Mouse (Mus musculus) brain, embryonic 18.5 days (tissue): ENCODE measurements around the gene Ppp1r11.
"Not testable (repeated sequence)": the region's sequence is repeated elsewhere in the genome, so short reads cannot be mapped to it uniquely, and the experiment has no call there.

Experiments used
- DNase-seq: peaks from one replicate; pipeline ENCODE4 v3.0.0-alpha.2; 2012; ENCODE audit warnings: low read depth, low spot score

Gene Ppp1r11

DNA sequence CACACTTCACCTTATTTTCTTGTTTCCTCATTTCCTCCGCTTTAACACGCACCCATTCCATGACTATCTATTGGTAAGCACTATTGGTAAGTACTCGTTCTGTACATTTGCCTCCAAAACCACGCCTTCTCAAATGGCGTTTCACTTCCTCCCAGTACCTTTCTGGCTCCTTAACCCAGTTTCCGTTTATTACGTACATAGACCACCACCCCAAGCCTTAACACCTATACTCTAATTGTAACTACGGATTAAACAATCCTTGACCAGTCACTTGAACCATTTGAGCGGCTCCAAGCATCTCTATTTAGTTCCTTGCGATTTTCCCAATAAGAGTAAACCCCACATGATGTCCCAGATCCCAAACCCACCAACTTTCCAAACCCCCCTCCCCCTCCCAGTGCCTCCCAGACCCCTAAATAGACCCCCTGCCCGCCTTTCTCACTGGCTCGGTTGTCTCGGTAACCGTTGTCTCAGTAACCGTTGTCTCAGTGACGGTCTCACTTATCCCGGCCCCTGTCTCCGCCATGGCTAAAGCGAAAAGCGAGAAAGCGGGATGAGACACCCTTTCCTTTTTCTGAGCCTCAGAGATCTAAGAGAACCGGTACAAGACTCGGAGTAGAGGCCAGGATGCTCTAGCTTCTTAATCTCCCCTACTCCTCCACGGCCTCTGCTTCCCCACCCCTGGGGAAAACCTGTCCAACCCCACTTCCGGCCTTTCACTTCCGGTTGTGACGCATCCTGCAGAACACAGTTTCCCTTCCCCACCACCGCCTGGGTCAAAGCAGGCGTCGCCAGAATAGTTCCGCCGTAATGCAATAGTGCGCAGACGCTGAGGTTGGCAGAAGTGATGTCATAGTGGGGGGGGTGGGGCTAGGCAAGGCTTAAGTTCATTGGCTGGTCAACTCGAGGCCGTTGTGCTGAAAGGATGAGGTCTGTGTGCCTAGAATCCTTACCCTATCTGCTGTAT lies at the start of gene Ppp1r11:
Ppp1r11 (minus strand) TSS at position 761 of the 967 bp plus-strand sequence.
- peak; percentile 99 for DNase-seq

DNA sequence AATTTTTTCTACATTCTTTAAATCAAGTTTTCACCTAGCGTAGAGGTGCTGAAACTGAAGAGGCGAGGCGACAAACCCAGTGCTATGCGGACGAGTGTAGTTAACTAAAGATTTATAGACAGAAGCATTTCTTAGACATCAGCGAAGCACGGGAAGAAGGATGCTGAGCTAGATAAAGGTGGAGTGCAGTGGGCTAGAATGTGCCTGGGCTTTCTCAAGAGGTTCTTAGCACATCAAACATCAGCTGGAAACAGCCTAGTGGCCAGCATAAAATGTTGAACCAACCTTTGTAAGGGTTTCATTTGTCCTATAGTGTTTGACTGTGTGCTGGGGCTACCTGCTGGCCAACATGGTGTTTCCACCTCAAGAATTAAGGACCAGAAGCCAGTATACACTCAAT lies 49.3 kb upstream of the Ppp1r11 start, which contains the start of gene Zfp57:
Zfp57 (plus strand) TSS at position 301 of the 400 bp plus-strand sequence.
- no peak for DNase-seq

DNA sequence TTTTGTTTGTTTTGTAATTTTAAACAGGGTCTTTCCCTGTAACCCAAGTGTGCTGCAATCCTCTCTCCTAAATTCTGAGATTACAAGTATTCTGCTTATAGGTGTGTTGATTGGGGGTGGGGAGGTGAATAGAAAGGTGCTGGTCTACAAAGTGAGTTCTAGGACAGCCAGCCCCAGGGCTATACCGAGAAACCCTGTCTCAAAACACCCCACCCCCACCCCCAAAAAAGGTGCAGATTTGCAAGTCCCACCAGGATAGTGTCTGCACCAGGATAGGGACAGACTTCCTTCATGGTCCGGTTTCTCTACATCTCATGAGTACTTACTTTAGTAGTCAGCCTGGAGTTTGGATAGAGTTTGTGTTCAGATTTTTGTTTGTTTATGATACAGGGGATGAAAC lies 46.9 kb upstream of the Ppp1r11 start:
- no peak for DNase-seq

DNA sequence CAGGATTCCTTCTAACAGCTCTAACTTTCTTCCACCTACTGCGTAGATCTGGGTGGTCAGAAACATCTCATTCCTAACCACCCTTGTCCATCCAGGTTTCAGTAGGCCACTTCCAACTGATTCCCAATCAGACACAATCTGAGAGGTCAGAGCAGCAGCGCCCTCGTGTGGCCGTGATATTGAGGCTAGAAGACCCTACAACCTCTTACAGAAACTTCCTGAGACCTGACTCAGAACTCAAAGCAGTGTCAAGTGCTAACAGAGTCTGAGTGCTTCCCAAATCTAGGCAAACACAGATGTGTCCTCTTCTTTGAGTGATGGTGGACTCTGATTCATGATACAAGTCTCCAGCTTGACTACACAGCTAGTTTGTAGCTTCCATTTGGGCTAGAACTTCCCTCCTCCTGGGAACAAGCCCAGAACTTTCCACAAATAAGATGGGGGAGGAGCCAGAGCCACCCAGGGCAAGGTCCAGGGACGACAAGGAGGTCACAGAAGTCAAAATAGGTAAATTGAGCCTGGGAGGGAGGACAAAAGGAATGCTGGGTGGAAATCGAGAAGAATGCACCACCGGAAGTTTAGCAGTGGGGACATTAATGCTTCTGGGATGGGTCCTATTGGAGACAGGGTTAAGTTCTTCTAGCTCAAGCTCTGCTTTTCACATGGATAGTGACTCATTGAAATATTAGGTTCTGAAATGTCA lies 45.6 kb upstream of the Ppp1r11 start:
- peak; percentile 12 for DNase-seq

DNA sequence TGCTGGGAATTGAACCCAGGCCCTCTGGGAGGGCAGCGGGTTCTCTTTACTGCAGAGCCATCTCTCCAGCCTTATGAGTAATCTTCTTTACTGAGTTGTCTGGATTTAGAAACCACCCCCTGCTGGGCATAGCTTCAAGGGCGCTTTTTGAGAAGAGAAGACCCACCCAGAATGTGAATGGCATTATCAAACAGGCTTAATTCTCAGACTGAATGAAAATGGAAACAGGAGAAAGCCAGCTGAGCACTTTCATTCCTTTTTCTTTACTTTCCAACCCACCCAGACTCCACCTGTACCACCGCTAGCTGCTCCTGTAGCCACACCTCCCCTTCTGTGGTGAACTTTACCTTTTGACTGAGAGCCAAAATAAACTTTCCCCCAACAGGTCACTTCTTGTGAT lies 43.9 kb upstream of the Ppp1r11 start:
- no peak for DNase-seq

DNA sequence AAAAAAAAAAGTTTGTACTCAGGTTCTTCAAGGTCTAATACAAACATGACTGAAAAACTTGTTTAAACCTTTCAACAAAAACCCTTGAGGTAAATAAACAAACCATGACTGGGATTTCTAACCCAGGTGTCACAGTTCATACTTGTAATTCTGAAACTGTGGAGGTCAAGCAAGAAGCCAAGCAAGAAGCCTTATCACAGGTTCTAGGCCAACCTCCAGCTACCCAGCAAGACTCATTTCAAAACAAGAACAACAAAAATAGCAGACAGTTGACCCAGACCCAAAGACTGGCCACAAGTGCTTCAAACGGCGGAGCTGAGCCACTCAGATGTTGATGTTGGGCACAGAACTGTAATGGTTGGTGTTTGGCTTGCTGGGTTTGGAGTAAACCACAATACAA lies 43.0 kb upstream of the Ppp1r11 start:
- DNase-seq, result no peak

DNA sequence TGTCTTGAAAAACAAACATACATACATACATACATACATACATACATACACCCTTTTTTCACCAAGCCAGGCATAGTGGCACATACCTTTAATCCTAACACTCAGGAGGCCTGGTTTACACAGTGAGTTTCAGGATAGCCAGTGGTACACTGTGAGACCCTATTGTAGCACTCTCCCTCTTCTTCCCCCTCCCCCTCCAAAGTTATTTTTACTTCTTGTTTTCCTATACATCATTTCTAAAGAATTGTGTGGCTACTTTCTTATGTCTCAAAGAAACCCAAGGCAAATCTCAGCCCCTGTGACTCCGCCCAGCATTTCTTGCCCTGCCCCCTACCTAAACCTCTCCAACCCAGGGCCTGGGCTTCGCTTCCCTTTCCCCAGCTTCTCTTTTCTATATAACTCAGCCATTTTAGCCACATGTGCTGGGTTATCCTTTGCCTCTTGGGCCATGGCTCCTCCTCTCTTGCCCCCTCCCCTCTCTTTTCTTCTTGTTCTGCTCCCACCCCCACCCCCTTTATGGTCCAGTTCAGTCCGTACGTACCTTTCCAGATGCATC lies 42.3 kb upstream of the Ppp1r11 start:
- DNase-seq, result no peak

DNA sequence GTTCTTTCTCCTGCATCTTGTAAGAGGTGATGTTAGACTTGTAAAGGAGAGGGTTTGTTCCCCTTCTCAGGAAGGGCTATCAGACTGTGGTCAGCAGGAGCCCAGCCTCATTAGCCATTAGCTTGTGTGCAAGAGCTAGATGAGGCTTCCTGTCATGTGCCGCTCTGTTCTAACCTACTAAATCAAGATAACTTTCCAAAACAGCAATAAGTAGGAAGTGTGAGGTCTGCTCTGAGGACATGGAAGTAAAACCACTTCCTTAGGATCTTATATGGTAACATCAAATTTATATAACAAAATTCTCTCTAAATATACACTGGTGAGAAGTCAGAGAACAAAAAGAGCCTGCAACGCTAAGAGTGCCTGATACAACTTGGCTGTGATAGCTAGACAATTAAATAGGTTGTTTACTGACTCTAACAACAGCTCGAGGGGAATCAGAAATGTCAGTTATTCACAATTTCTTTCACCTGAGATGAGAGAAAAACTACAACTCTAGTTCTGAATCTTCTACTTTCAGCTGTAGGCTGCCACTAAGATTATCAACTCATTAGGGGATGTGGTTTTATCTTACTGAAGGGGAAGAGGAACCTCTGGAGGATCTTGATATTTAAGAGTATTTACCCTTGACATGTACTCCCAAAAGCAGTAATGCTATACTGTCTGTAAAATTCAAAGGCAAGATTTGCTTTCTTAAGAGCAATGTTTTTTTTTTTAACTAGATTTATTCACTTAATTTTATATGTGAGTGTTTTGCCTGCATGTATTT lies 41.0 kb upstream of the Ppp1r11 start:
- DNase-seq, result no peak

DNA sequence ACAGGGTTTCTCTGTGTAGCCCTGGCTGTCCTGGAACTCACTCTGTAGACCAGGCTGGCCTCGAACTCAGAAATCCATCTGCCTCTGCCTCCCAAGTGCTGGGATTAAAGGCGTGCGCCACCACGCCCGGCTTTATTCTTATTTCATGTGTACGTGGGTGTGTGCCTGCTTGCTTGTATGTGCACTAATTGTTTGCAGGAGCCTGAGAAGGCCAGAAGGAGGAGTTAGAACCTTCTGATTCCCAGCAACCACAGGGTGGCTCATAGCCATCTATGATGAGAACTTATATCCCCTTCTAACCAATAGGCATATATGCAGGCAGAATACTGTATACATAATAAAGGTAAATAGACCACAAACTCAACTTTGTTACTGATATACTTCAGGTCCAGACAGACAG lies 39.1 kb upstream of the Ppp1r11 start:
- DNase-seq, result not testable (repeated sequence)

DNA sequence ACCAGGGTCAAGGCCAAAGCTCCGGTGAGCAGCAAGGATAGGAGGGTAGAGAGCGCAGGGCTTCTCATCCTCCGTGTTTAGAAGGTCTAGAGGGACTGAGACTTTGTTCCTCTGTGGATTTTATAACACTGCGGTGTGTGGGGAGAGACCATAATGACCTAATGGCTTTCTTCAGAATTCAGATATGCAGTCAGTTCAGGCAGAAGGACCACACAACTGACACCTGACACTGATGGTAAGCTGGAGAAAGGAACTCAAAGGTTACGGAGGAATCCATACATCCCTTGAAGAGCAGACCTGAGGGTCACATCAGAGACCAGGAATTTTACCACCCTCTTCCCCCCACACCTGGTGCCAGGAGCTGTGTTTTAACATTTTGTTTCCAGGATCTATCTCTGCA lies 37.9 kb upstream of the Ppp1r11 start, which contains the start of gene H2-M5:
H2-M5 (minus strand) TSS at position 101 of the 400 bp plus-strand sequence.
- DNase-seq, result no peak

DNA sequence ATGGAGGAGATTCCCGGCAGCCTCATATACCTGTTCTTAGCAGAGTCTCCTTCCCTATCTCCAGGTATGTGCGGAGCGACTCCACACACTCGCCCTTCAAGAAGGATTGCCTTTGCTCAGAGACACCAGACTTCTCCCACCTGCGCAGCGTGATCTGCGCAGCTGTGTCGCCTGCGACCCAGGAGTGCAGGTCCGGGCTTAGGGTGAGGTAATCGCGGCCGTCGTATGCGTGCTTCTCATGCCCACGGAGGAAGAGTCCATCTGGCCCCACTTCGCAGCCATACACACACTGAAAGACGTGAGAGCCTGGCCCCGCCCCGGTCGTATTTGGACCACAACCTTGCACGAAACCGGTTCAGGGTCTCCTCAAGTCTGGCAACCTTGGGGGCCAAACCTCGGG lies 36.9 kb upstream of the Ppp1r11 start:
- DNase-seq, result no peak

DNA sequence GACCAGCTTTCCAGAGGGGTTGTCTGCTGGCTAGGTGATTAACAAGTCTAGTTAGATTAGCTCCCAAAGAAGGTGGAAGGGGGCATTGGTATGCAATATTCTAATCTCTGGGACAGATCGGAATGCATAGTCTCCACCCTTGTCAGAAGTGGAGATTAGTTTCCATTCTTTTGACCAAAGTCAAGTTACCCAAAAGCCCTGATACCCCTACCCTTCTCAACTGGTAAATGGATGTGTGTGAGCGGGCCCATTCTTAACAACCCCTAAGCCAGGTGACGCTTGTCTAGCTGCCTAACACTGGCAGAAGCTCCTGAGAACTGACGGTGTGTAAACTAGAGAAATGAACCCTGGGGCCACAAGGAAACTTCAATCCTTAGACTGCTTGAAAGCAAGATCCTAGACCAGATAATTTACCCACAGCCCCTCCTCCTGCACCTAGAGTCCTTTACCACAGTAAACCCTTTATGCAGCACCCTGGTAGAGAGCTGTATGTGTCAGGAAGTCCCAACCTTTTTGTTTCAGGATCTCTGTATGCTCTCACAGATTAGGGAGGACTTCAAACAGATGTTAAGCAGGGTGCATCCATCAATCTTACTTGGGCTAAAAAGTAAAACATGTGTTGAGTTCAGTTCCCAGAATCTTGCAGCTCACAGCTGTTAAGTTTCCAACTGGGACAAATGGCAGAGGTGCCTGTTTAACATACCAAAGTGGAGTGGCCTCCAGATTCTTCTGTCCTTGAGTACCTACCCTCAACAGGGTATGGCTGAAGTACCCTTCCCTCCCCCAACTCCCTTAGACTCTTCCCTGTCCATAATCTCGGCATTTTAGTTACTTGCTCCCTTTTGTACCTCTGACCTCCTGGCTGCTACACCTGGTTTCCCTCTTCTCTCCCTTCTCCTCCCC lies 31.0 kb upstream of the Ppp1r11 start:
- DNase-seq, result no peak

DNA sequence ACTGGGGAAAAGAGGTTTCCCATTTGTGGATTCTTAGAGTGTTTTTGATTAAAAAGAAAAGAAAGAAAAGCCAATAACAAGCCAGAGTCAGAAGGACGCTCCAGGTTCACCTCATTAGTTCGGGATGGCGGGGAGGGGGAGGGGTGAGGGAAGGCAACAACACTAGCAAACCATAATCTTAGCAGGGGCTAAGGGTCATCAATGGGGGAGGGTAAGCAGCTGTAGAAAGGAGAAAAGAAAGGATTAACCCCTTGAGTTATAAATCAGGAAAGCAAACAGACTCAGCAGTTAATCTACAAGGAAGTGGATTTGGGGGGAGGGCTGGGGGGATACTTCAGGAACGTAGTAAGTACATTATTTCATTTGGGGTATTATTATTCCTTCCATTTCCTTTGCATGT lies 30.3 kb upstream of the Ppp1r11 start:
- no peak for DNase-seq

DNA sequence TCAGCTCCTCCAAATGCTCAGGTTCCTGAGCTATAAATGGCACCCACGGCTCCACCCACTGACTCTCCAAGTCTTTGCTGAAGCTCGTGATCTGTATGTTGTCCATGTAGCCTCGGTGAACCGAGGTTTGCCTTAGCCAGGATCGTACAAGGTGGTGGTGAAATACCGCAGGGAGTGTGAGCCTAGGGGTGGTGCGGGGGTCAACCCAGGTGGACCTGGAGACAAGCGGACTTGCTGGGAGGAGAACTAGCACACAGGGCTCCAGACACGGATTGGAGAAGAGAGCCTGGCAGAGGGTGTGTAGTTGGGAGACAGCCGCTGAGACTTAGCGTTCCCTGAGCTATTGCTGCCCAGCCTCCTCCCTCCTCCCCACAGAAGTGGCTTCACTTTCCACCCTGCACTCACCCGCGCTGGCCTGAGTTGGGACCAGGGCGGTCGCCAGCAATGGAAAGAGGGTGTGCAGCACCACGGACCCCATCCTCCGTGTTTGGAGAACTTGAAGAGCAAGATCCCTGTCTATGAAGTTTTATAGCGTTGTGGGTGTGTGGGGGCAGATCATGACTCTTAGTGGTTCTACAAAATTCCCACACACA lies 29.8 kb upstream of the Ppp1r11 start, which contains the start of gene 2410137M14Rik:
2410137M14Rik (minus strand) TSS at position 17 of the 593 bp plus-strand sequence.
- DNase-seq, result no peak

DNA sequence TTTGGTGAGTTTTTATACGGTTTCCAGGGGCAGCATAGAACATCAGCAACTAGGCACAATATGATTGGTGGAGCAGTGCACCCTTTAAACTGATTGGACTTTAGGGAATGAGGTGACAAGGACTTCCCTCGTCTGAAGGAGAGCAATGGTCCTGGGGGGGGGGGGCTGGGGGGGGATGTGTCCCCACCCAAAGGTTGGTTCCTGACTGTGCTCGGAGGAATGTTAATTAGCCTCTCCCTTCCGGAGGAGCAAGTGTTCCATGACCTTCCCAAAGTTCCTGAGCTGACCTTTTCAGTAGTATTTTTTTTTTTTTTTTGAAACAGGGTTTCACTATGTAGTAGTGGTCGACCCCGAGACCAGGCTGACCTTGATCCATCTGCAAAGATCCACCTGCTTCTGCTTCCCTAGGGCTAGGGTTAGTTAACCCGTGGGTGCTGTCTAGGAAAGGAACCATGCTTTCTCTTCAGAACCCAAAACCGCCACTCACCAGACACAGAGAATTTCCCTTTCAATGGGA lies 21.8 kb upstream of the Ppp1r11 start:
- DNase-seq, result no peak

DNA sequence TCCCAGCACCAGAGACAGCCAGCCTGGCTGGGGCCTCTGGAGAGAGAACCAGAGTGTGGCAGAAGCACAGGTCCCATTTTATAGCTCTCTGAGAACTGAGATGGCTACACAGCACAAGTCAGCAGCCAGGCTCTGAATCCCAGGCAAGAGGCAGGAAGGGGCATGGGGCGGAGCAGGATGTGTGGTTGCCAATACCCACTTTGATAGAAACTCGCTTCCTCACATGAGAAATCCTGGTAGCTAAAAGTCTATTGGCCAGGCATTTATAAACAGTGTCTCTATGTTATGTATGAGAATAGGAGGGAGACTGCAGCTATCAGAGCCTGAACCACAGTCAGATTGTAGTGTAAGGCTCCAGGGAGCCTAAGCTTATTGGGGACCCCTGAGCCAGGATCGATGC lies 21.2 kb upstream of the Ppp1r11 start:
- DNase-seq, result no peak

DNA sequence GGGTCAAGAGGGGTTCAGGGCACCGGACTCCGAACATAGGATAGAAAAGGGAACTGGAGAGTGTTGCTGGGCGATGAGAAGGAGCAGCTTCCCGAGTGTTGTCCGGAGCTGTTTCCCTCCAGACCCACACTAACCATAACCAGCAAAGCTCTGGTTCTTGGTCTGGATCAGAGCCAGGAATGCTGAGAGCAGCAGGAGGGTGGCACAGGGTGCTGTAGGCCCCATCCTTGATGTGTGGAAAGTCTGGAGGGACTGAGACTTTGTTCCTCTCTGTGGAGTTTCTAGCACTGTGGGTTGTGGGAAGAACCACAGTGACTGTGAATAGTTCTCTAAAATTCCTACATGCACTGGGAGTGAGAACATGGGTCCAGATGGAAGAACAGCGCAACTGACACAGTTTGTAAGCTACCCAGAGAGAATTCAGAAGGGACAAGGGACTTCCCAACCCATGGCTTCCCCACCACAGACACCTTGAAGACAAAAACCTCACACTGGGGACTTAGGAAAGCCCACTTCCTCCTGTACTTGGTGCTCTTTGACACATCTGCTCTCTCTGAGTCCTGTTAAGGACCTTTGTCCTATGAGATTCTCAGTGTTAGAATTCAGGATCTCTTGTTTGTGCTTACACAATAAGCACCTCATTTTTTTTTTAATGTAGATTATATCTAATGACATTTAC lies 19.8 kb upstream of the Ppp1r11 start:
- DNase-seq, result no peak

DNA sequence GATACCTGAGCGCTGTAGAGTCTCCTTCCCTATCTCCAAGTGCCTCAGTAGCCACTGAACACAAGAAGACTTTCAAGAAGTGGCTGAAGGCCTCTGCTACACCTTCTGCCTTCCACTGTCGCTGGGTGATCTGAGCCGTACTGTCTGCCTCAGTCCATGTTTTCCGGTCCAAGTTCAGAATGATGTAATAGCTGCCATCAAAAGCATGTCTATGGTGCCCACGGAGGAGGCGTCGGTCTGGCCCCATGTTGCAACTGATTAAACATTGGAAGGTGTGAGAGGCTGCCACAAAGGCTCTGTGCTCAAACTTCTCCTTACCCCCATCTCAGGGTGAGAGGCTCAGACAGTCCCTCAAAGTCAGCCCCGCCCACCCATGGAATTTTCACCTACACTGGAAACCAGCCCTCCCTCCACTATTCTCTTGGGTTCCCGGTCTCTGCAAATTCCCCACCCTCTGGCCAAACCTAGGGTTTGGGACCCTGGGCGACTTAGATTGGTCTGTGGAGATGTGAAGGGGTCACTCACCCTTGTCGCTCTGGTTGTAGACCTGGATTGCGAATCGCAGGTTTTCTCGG lies 18.9 kb upstream of the Ppp1r11 start:
- no peak for DNase-seq

DNA sequence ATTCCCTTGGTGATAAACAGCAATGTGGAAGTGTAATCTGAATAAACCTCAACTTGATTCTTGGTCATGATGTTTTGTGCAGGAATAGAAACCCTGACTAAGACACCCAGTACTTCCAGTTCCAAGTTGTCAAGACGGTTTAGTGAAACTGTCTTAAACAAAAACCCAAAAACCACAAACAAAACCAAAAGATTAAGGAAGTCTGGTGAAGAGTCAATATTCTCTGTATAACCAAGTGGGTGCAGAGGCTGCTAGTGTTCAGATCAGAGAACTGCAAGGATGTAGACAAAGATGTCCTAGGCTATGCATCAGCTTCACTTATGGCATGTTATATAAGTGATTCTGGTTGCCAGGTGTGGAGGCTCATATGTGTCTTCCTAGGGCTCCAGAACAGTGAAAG lies 15.3 kb upstream of the Ppp1r11 start:
- DNase-seq, result no peak
